Mouse (Mus musculus) gastrocnemius, postnatal 14 days (tissue): ENCODE measurements around the gene E2f6. TPM values are rescaled to one million over a fixed set of nuclear protein-coding genes. Genes with fewer than 3 reads are reported as not detected.

ENCODE experiments used
- DNase-seq: peaks from one replicate; pipeline ENCODE4 v3.0.0; 2021; ENCODE audit warnings: mixed read lengths
- intact Hi-C: fragments of 180-260 bp; cut with DNase I; formaldehyde crosslinking; loops from one replicate; pipeline ENCODE4 v1.15.1; 2025; ENCODE audit warnings: low total_unique reads
- total RNA-seq, 2 experiments: library from RNA; stranded (reverse); gene quantifications; 2 replicates each; pipeline ENCODE4 v1.2.3; 2021

E2f6 gene
- total RNA-seq, 2 experiments from 2014 or later = 55.0 to 62.3 TPM

- no peak for DNase-seq
- intact Hi-C loops = no loop called here
Observed at GRCm38 (mm10) chr12:16867306-16867705, 56.5 kb downstream of the E2f6 start.

- intact Hi-C loops = no loop called here
- DNase-seq = no peak
Observed at GRCm38 (mm10) chr12:16868618-16869017, 57.9 kb downstream of the E2f6 start.

- DNase-seq = no peak
- intact Hi-C loops = no loop called here
Observed at GRCm38 (mm10) chr12:16869091-16869778, 58.5 kb downstream of the E2f6 start.

GRCm38 (mm10) chr12:16869870-16870404 lies 59.2 kb downstream of the E2f6 start:
- intact Hi-C loops = no loop called here
- no peak for DNase-seq

GRCm38 (mm10) chr12:16870405-16871068 lies 59.8 kb downstream of the E2f6 start:
- intact Hi-C loops = no loop called here

GRCm38 (mm10) chr12:16872006-16872405 lies 61.2 kb downstream of the E2f6 start:
- intact Hi-C loops = no loop called here
- no peak for DNase-seq

More at GRCm38 (mm10) chr12:16870405-16871068, 59.8 kb downstream of the E2f6 start:
- peak; percentile 63 for DNase-seq

- intact Hi-C loops = no loop called here
Observed at GRCm38 (mm10) chr12:16872926-16873464, 62.2 kb downstream of the E2f6 start.

GRCm38 (mm10) chr12:16873549-16873948 lies 62.8 kb downstream of the E2f6 start:
- intact Hi-C loops = no loop called here
- DNase-seq = no peak

More at GRCm38 (mm10) chr12:16872926-16873464, 62.2 kb downstream of the E2f6 start:
- DNase-seq = no peak

- intact Hi-C loops = no loop called here
- peak; percentile 75 for DNase-seq
Observed at GRCm38 (mm10) chr12:16874086-16874485, 63.3 kb downstream of the E2f6 start.

GRCm38 (mm10) chr12:16875269-16875668 lies 64.5 kb downstream of the E2f6 start:
- DNase-seq = no peak
- intact Hi-C loops = no loop called here

GRCm38 (mm10) chr12:16875678-16876077 lies 64.9 kb downstream of the E2f6 start:
- intact Hi-C loops = no loop called here

GRCm38 (mm10) chr12:16876667-16877066 lies 65.9 kb downstream of the E2f6 start:
- intact Hi-C loops = no loop called here
- no peak for DNase-seq

More at GRCm38 (mm10) chr12:16875678-16876077, 64.9 kb downstream of the E2f6 start:
- DNase-seq = no peak

- intact Hi-C loops = no loop called here
Observed at GRCm38 (mm10) chr12:16877141-16877540, 66.4 kb downstream of the E2f6 start.

GRCm38 (mm10) chr12:16877679-16878078 lies 66.9 kb downstream of the E2f6 start:
- intact Hi-C loops = no loop called here
- DNase-seq = no peak

More at GRCm38 (mm10) chr12:16877141-16877540, 66.4 kb downstream of the E2f6 start:
- no peak for DNase-seq

- intact Hi-C loops = no loop called here
- DNase-seq = no peak
Observed at GRCm38 (mm10) chr12:16879369-16879768, 68.6 kb downstream of the E2f6 start.

- no peak for DNase-seq
- intact Hi-C loops = no loop called here
Observed at GRCm38 (mm10) chr12:16880077-16880476, 69.3 kb downstream of the E2f6 start.

- DNase-seq = no peak
- intact Hi-C loops = no loop called here
Observed at GRCm38 (mm10) chr12:16882442-16882841, 71.7 kb downstream of the E2f6 start.

- DNase-seq = peak; percentile 60
- intact Hi-C loops = no loop called here
Observed at GRCm38 (mm10) chr12:16883111-16883510, 72.3 kb downstream of the E2f6 start.

GRCm38 (mm10) chr12:16884534-16884933 lies 73.8 kb downstream of the E2f6 start:
- intact Hi-C loops = no loop called here
- DNase-seq = no peak

- intact Hi-C loops = no loop called here
- DNase-seq = no peak
Observed at GRCm38 (mm10) chr12:16886354-16886753, 75.6 kb downstream of the E2f6 start.
